Mouse (Mus musculus): ENCODE measurements around the gene Crybb1. TPM values are rescaled to one million over a fixed set of nuclear protein-coding genes. Genes with fewer than 3 reads are reported as not detected.

Crybb1 gene
- polyA plus RNA-seq, 1 experiment from 2014 or later: 0.20 TPM

DNA sequence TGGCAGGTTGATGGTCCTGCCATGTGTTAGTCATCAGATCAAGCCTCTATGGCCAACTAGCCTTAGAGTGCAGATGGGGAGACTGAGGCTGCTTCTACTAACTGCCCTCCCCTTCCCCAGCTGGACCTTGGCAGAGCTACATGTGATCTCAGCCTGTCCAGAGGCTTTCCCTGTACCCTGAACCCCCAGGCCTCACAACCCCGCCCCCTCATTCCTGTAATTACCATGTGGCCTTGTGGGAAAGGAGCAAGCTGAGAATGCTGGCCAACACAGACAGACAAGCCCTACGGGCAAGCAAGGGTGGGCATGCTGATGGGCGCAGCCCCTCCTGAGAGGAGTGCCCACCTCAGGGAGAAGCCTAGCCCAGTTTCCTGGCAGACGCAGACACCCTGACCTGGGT is 39.1 kb downstream of the Crybb1 start:
- Histone ChIP-seq H3K4me3 (ENCODE audit: low read depth, low read length) (no peak overlapping the region), H3K9me3 (ENCODE audit: control insufficient read depth, low read length) (no peaks in the 10 kb centered on the region), H3K4me2 (ENCODE audit: low read depth, severe bottlenecking) (no peak overlapping the region), H3K9ac (ENCODE audit: low read length) (no peak overlapping the region), H3K36me3 (ENCODE audit: control insufficient read depth, insufficient read depth, low read length) (no peaks in the 10 kb centered on the region), H3K4me1 (ENCODE audit: control insufficient read depth, insufficient read depth, low read length) (no peaks in the 10 kb centered on the region), H3K27me3 (ENCODE audit: control insufficient read depth, insufficient read depth, low read length) (no peaks in the 10 kb centered on the region), H3K27ac (replicated peaks; ENCODE audit: low read depth, low read length) (no peak overlapping the region)
- 58% methylated on average over 4 of the region's 4 CpGs for WGBS
- DNase-seq (ENCODE audit: low spot score) (no peak), ATAC-seq (ENCODE audit: insufficient number of reproducible peaks, low FRiP score, low TSS enrichment, low read depth) (no peak)

DNA sequence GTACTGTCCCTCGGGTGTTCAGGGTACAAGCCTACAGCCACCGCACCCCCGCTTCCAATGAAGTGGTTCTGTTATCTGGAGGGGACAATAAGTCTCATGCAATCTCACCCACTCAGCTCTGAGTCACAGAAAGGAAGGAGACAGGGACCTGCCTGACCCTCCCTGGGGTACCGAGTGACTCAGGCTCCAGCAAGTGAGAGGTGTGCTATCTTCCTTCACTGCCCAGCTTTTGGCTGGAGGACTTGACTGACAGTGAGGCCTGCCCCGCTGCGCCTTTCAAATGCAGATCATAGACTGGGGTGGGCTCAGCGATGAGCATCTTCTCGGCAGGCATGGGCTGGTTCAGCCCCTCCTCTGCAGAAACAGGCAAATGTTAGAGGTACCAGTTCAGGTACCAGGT is 39.5 kb downstream of the Crybb1 start:
- Histone ChIP-seq H3K4me3 (ENCODE audit: low read depth, low read length) (no peak overlapping the region), H3K4me2 (ENCODE audit: low read depth, severe bottlenecking) (no peak overlapping the region), H3K9ac (ENCODE audit: low read length) (no peak overlapping the region), H3K9me3 (ENCODE audit: control insufficient read depth, low read length) (no peaks in the 10 kb centered on the region), H3K4me1 (ENCODE audit: control insufficient read depth, insufficient read depth, low read length) (no peaks in the 10 kb centered on the region), H3K27me3 (ENCODE audit: control insufficient read depth, insufficient read depth, low read length) (no peaks in the 10 kb centered on the region), H3K27ac (replicated peaks; ENCODE audit: low read depth, low read length) (no peak overlapping the region), H3K36me3 (ENCODE audit: control insufficient read depth, insufficient read depth, low read length) (no peaks in the 10 kb centered on the region)
- ATAC-seq (ENCODE audit: insufficient number of reproducible peaks, low FRiP score, low TSS enrichment, low read depth) (no peak), DNase-seq (ENCODE audit: low spot score) (no peak)
- 46% methylated on average over 8 of the region's 8 CpGs for WGBS

DNA sequence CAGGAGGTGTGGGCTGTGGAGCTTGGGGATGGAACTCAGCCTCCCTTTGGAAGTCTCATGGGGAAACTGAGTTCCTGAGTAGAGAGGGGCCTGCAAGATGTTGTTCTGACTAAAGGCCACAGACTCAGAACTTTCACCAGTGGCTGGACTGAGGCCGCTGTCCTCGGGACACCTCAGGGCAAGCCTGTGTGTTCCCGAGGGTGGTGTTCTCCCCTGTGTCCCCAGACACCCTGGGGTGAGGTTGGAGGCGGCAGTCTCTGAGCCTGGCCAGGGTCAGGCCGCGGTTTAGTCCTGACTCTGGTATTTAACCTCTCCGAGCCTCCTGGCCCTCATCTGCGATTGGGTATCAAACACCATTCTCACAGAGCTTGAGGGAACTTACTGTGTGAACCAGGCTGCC is 39.9 kb downstream of the Crybb1 start:
- H3K4me1 ChIP-seq (ENCODE audit: control insufficient read depth, insufficient read depth, low read length): no peaks in the 10 kb centered on the region
- no peak overlapping the region for H3K4me2 ChIP-seq (ENCODE audit: low read depth, severe bottlenecking)
- H3K9me3 ChIP-seq (ENCODE audit: control insufficient read depth, low read length): no peaks in the 10 kb centered on the region
- 63% methylated on average over 8 of the region's 8 CpGs for WGBS
- no peak overlapping the region for H3K9ac ChIP-seq (ENCODE audit: low read length)
- no peak overlapping the region for H3K4me3 ChIP-seq (ENCODE audit: low read depth, low read length)
- H3K27me3 ChIP-seq (ENCODE audit: control insufficient read depth, insufficient read depth, low read length): no peaks in the 10 kb centered on the region
- H3K27ac ChIP-seq (replicated peaks; ENCODE audit: low read depth, low read length): no peak overlapping the region
- DNase-seq (ENCODE audit: low spot score) (no peak), ATAC-seq (ENCODE audit: insufficient number of reproducible peaks, low FRiP score, low TSS enrichment, low read depth) (no peak)
- H3K36me3 ChIP-seq (ENCODE audit: control insufficient read depth, insufficient read depth, low read length): no peaks in the 10 kb centered on the region

DNA sequence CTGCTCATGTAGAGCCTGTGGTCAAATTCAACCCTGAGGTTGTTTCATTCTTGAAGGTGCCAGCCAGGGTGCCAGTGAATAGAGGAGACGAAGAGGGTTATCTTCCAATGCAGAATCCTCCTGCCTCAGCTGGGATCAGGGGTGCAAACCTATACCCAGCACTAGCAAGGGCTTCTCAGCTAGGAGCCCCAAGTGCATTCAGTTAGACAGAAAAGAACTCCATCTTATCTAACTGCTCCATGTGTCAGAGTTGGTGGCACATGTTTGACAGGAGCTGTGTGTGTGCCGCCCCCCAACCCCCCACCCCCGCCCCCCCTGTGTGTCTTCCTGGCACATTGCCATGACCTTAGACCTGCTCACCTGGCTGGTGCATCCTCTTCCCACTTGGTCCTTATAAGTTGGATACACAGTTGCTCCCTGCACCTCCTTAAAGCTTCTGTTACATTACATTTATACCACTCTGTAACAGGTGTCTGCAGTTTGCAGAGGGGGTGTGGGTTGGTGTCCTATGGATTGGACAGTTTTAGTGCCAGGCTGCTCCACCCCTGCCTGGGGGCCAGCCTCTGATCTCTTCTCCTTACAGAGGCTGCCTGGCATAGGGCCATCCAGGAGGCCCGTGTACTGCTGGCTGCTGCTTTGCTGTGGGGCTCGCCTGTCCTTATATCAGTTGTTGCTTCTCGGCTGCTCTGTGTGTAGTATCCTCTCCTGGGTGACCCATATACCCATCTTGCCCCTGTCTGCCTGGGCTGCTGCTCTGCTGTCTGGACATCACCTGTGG is 41.0 kb downstream of the Crybb1 start:
- Histone ChIP-seq H3K9ac (ENCODE audit: low read length) (no peak overlapping the region), H3K27ac (replicated peaks; ENCODE audit: low read depth, low read length) (no peak overlapping the region), H3K9me3 (ENCODE audit: control insufficient read depth, low read length) (no peaks in the 10 kb centered on the region), H3K4me3 (ENCODE audit: low read depth, low read length) (no peak overlapping the region), H3K4me2 (ENCODE audit: low read depth, severe bottlenecking) (no peak overlapping the region), H3K36me3 (ENCODE audit: control insufficient read depth, insufficient read depth, low read length) (no peaks in the 10 kb centered on the region), H3K27me3 (ENCODE audit: control insufficient read depth, insufficient read depth, low read length) (no peaks in the 10 kb centered on the region), H3K4me1 (ENCODE audit: control insufficient read depth, insufficient read depth, low read length) (no peaks in the 10 kb centered on the region)
- 75% methylated on average over 6 of the region's 6 CpGs for WGBS
- DNase-seq (ENCODE audit: low spot score): no peak
- no peak for ATAC-seq (ENCODE audit: insufficient number of reproducible peaks, low FRiP score, low TSS enrichment, low read depth)

DNA sequence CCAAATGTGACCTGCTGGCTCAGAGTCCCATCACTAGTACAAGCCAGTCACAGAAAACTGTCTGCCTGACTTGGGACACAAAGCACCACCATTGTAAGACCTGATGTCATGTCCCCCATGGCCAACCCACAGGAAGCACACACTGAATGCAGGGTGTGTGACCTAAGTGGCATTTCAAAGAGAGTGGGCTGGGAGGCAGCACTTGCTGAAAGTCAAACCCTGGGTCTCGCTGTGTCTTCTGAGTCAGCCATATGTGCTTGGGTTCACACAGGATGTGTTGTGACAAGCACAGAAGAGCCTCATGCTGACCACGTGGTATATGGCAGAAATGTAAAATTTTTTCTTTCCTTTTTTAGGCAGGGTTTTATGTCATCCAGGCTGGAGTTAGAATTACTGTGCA is 41.6 kb downstream of the Crybb1 start:
- Histone ChIP-seq H3K9me3 (ENCODE audit: control insufficient read depth, low read length) (no peaks in the 10 kb centered on the region), H3K9ac (ENCODE audit: low read length) (no peak overlapping the region), H3K27ac (replicated peaks; ENCODE audit: low read depth, low read length) (no peak overlapping the region), H3K27me3 (ENCODE audit: control insufficient read depth, insufficient read depth, low read length) (no peaks in the 10 kb centered on the region), H3K4me3 (ENCODE audit: low read depth, low read length) (no peak overlapping the region), H3K4me1 (ENCODE audit: control insufficient read depth, insufficient read depth, low read length) (no peaks in the 10 kb centered on the region), H3K4me2 (ENCODE audit: low read depth, severe bottlenecking) (no peak overlapping the region), H3K36me3 (ENCODE audit: control insufficient read depth, insufficient read depth, low read length) (no peaks in the 10 kb centered on the region)
- ATAC-seq (ENCODE audit: insufficient number of reproducible peaks, low FRiP score, low TSS enrichment, low read depth) (no peak), DNase-seq (ENCODE audit: low spot score) (no peak)
- WGBS: 86% methylated on average over 2 of the region's 2 CpGs

DNA sequence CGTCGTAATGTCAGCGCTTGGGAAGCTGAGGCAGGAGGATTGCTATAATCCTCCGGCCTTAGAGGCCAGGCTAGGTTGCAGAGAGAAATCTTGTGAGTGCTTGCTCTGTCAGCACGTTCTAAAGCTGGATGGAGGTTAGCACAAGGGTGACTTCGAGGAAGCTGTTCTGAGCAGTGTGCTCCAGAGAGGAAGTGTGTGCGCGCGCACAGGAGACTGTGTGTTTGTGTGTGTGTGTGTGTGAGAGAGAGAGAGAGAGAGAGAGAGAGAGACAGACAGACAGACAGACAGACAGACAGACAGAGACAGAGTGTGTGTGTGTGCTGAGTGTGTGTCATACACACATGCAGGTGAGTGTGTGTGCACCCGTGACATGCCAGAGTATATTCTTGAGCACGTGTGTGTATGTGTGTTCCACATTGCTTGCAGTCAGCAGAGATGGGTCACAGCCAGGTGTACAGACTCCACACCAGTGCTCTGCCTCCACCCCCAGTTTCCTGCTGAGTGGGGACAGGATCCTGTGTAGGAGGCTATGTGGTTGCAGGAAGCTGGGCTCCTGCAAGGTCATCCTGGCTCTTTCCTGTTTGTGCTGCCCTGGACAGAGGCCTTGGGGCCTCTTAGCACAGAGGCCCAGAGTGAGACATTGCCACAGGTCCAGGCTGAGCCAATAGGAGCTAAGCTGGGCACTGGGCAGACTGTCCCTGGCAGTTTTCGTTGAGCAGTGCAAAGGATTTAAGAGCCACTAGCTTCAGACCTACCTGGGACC is 42.8 kb downstream of the Crybb1 start:
- Histone ChIP-seq H3K4me1 (ENCODE audit: control insufficient read depth, insufficient read depth, low read length) (no peaks in the 10 kb centered on the region), H3K36me3 (ENCODE audit: control insufficient read depth, insufficient read depth, low read length) (no peaks in the 10 kb centered on the region), H3K9ac (ENCODE audit: low read length) (no peak overlapping the region), H3K4me2 (ENCODE audit: low read depth, severe bottlenecking) (no peak overlapping the region), H3K27ac (replicated peaks; ENCODE audit: low read depth, low read length) (no peak overlapping the region), H3K4me3 (ENCODE audit: low read depth, low read length) (no peak overlapping the region), H3K9me3 (ENCODE audit: control insufficient read depth, low read length) (no peaks in the 10 kb centered on the region), H3K27me3 (ENCODE audit: control insufficient read depth, insufficient read depth, low read length) (no peaks in the 10 kb centered on the region)
- ATAC-seq (ENCODE audit: insufficient number of reproducible peaks, low FRiP score, low TSS enrichment, low read depth) (no peak), DNase-seq (ENCODE audit: low spot score) (no peak)
- WGBS: 85% methylated on average over 12 of the region's 12 CpGs

DNA sequence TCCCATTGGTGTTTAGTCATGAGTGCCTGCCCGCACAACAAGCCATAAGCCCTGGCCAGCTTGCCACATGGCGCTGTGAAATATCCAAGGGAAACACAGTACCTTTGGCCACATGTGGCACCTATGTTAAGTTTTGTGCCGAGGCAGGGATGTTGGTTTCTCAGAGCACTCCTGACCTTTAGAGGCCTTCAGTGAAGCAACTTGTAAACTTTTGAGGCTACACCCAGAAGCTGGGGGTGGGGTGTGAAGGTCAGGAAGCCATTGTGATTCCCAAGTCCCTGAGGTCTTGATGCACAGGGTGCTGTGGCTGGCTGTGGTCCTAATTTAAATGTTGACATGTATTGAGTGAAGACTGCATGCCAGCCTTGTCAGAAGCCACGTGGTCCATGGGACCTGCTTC is 43.8 kb downstream of the Crybb1 start:
- Histone ChIP-seq H3K27ac (replicated peaks; ENCODE audit: low read depth, low read length) (no peak overlapping the region), H3K27me3 (ENCODE audit: control insufficient read depth, insufficient read depth, low read length) (no peaks in the 10 kb centered on the region), H3K4me2 (ENCODE audit: low read depth, severe bottlenecking) (no peak overlapping the region), H3K36me3 (ENCODE audit: control insufficient read depth, insufficient read depth, low read length) (no peaks in the 10 kb centered on the region), H3K9me3 (ENCODE audit: control insufficient read depth, low read length) (no peaks in the 10 kb centered on the region), H3K9ac (ENCODE audit: low read length) (no peak overlapping the region), H3K4me1 (ENCODE audit: control insufficient read depth, insufficient read depth, low read length) (no peaks in the 10 kb centered on the region), H3K4me3 (ENCODE audit: low read depth, low read length) (no peak overlapping the region)
- WGBS: 84% methylated on average over 4 of the region's 4 CpGs
- DNase-seq (ENCODE audit: low spot score) (no peak), ATAC-seq (ENCODE audit: insufficient number of reproducible peaks, low FRiP score, low TSS enrichment, low read depth) (no peak)

DNA sequence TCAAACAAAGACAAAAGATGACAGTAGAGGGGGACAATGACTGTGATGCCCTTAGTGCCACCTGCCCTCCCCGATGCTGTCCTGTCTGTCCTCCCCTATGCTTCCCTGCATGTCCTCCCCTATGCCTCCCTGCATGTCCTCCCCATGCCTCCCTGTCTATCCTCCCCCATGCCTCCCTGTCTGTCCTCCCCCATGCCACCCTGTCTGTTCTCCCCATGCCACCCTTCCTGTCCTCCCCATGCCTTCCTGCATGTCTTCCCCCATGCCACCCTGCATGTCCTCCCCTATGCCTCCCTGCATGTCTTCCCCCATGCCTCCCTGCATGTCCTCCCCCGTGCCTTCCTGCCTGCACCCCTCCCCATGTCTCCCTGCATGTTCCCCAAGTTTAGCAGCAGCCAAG is 44.5 kb downstream of the Crybb1 start:
- Histone ChIP-seq H3K9me3 (ENCODE audit: control insufficient read depth, low read length) (no peaks in the 10 kb centered on the region), H3K9ac (ENCODE audit: low read length) (no peak overlapping the region), H3K27ac (replicated peaks; ENCODE audit: low read depth, low read length) (no peak overlapping the region), H3K4me2 (ENCODE audit: low read depth, severe bottlenecking) (no peak overlapping the region), H3K36me3 (ENCODE audit: control insufficient read depth, insufficient read depth, low read length) (no peaks in the 10 kb centered on the region), H3K27me3 (ENCODE audit: control insufficient read depth, insufficient read depth, low read length) (no peaks in the 10 kb centered on the region), H3K4me1 (ENCODE audit: control insufficient read depth, insufficient read depth, low read length) (no peaks in the 10 kb centered on the region), H3K4me3 (ENCODE audit: low read depth, low read length) (no peak overlapping the region)
- DNase-seq (ENCODE audit: low spot score) (no peak), ATAC-seq (ENCODE audit: insufficient number of reproducible peaks, low FRiP score, low TSS enrichment, low read depth) (no peak)
- WGBS: 83% methylated on average over 2 of the region's 2 CpGs
